Mouse (Mus musculus): ENCODE data around the gene Clcn1. TPM values are rescaled to one million over a fixed set of nuclear protein-coding genes. Genes with fewer than 3 reads are reported as not detected.

Gene Clcn1
- polyA plus RNA-seq, 1 experiment from 2014 or later, result 0.15 TPM

DNA sequence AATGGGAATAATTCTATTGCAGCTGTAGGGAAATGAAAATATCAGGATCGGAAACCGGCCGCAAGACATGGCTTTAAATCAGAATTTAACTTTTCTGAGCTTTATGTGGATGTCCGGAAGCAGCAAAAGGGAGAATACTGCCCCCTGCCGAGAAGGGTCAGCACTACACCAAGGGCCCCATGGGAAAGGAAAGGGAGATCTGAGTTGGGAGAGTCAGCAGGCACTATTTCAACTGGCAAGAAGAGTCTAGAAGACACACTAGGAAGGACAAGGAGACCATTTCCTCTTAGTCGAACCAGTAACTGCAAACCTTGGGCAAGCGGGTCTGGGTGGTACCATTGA is 38.8 kb downstream of the Clcn1 start:
- Histone ChIP-seq H3K36me3 (ENCODE audit: control insufficient read depth, insufficient read depth, low read length) (no peaks in the 10 kb centered on the region), H3K9ac (ENCODE audit: low read length) (peak overlapping the region; percentile 64), H3K4me2 (ENCODE audit: low read depth, low read length) (peak overlapping the region; percentile 99), H3K4me1 (replicated peaks; ENCODE audit: control insufficient read depth, insufficient read depth, low read length) (peaks cover 10% of the 10 kb centered on the region), H3K27me3 (ENCODE audit: control insufficient read depth, insufficient read depth, low read depth, low read length) (peaks cover 37% of the 10 kb centered on the region), H3K27ac (ENCODE audit: low read length) (no peak overlapping the region), H3K9me3 (ENCODE audit: control insufficient read depth, low read length) (no peaks in the 10 kb centered on the region), H3K4me3 (ENCODE audit: low read length) (peak overlapping the region; percentile 64)
- peak; percentile 35 for ATAC-seq (ENCODE audit: low read depth)
- 2% methylated on average over 7 of the region's 7 CpGs for WGBS

DNA sequence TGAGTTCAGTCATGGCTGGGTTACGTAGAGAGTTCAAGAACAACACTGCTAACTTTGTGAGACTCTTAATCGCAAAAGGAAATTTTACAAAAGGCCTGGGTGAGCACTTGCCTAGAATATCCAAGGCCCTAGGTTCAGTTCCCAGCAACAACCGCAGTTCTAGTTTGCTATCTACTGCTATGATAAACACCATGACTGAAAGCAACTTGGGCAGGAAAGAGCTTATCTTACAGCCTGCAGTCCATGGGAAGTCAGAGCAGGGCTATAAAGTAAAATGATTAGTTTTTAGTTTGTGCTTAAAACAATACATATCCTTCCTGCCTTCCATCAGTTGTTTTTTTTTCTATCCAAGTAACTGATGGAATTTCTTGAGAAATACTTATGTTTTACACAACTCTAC is 40.0 kb downstream of the Clcn1 start:
- whole genome bisulfite sequencing, result 81% methylated on average over 3 of the region's 3 CpGs
- Histone ChIP-seq H3K9ac (ENCODE audit: low read length) (no peak overlapping the region), H3K27me3 (ENCODE audit: control insufficient read depth, insufficient read depth, low read depth, low read length) (peaks cover 35% of the 10 kb centered on the region), H3K4me2 (ENCODE audit: low read depth, low read length) (no peak overlapping the region), H3K4me1 (replicated peaks; ENCODE audit: control insufficient read depth, insufficient read depth, low read length) (peaks cover 10% of the 10 kb centered on the region), H3K27ac (ENCODE audit: low read length) (no peak overlapping the region), H3K36me3 (ENCODE audit: control insufficient read depth, insufficient read depth, low read length) (no peaks in the 10 kb centered on the region), H3K9me3 (ENCODE audit: control insufficient read depth, low read length) (no peaks in the 10 kb centered on the region), H3K4me3 (ENCODE audit: low read length) (no peak overlapping the region)
- no peak for ATAC-seq (ENCODE audit: low read depth)

DNA sequence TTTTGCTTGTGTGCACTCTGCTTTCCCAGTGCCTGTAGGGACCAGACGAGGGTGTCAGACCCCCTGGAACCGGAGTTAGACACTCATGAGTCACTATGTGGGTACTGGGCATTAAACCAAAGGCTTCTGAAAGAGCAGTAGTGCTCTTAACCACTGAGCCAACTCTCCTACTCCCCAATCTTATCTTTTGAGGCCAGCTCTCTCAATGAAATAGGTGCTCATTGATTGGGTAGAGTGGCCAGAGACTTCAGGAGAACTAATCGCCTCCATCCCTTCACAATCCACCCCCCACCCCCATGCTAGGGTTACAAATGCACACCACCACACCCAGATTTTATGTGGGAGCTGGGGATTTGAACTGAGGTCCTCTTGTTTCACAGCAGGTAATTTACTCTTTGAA is 42.3 kb downstream of the Clcn1 start:
- no peak overlapping the region for H3K4me3 ChIP-seq (ENCODE audit: low read length)
- no peak overlapping the region for H3K27ac ChIP-seq (ENCODE audit: low read length)
- H3K4me1 ChIP-seq (replicated peaks; ENCODE audit: control insufficient read depth, insufficient read depth, low read length), result peaks cover 7% of the 10 kb centered on the region
- H3K27me3 ChIP-seq (ENCODE audit: control insufficient read depth, insufficient read depth, low read depth, low read length), result peaks cover 14% of the 10 kb centered on the region
- no peak overlapping the region for H3K4me2 ChIP-seq (ENCODE audit: low read depth, low read length)
- no peaks in the 10 kb centered on the region for H3K36me3 ChIP-seq (ENCODE audit: control insufficient read depth, insufficient read depth, low read length)
- no peak overlapping the region for H3K9ac ChIP-seq (ENCODE audit: low read length)
- no peak for ATAC-seq (ENCODE audit: low read depth)
- 69% methylated on average over 3 of the region's 3 CpGs for WGBS
- no peaks in the 10 kb centered on the region for H3K9me3 ChIP-seq (ENCODE audit: control insufficient read depth, low read length)

DNA sequence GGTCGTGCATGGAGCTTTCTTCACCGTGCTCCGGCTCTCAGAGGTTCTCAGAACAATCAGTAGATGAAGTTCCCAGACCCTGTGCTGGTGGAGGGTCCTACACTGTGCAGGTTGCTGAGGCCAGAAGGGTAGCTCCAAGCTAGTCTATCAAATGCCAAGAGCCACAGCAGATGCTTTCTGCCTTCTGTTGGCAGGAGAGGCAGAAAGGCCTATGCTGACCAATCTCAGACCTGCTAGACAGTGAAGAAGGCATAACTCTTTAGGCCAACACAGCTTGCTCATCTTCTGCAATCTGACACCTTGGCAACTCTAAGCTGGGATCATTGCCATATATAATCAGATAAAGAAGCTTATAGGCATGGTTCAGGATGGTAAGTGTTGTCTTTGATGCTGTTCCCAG is 43.7 kb downstream of the Clcn1 start:
- Histone ChIP-seq H3K4me1 (replicated peaks; ENCODE audit: control insufficient read depth, insufficient read depth, low read length) (no peaks in the 10 kb centered on the region), H3K27ac (ENCODE audit: low read length) (no peak overlapping the region), H3K9me3 (ENCODE audit: control insufficient read depth, low read length) (no peaks in the 10 kb centered on the region), H3K27me3 (ENCODE audit: control insufficient read depth, insufficient read depth, low read depth, low read length) (no peaks in the 10 kb centered on the region), H3K9ac (ENCODE audit: low read length) (no peak overlapping the region), H3K4me3 (ENCODE audit: low read length) (no peak overlapping the region), H3K36me3 (ENCODE audit: control insufficient read depth, insufficient read depth, low read length) (no peaks in the 10 kb centered on the region), H3K4me2 (ENCODE audit: low read depth, low read length) (no peak overlapping the region)
- 77% methylated on average over 3 of the region's 3 CpGs for WGBS
- no peak for ATAC-seq (ENCODE audit: low read depth)

DNA sequence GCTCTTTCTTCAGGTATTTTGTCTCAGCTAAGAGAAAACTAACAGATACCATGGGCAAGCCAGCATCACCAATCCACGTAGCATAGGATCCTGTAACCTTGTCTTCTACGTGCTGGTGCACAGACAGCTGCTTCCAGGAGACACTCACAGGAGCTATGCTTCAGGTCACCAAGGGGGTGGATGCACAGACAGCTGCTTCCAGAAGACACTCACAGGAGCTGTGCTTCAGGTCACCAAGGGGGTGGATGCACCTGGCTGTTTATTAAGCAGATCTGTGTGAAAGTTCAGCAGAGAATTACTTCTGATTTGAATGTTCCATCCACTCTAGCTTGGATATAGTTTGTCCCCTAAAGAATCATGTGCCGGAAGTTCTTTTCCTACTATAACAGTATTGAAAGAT is 44.5 kb downstream of the Clcn1 start:
- Histone ChIP-seq H3K4me1 (replicated peaks; ENCODE audit: control insufficient read depth, insufficient read depth, low read length) (no peaks in the 10 kb centered on the region), H3K36me3 (ENCODE audit: control insufficient read depth, insufficient read depth, low read length) (no peaks in the 10 kb centered on the region), H3K27me3 (ENCODE audit: control insufficient read depth, insufficient read depth, low read depth, low read length) (no peaks in the 10 kb centered on the region), H3K9me3 (ENCODE audit: control insufficient read depth, low read length) (no peaks in the 10 kb centered on the region), H3K27ac (ENCODE audit: low read length) (no peak overlapping the region), H3K9ac (ENCODE audit: low read length) (no peak overlapping the region), H3K4me2 (ENCODE audit: low read depth, low read length) (no peak overlapping the region), H3K4me3 (ENCODE audit: low read length) (no peak overlapping the region)
- WGBS, result 86% methylated on average over 3 of the region's 3 CpGs
- no peak for ATAC-seq (ENCODE audit: low read depth)

DNA sequence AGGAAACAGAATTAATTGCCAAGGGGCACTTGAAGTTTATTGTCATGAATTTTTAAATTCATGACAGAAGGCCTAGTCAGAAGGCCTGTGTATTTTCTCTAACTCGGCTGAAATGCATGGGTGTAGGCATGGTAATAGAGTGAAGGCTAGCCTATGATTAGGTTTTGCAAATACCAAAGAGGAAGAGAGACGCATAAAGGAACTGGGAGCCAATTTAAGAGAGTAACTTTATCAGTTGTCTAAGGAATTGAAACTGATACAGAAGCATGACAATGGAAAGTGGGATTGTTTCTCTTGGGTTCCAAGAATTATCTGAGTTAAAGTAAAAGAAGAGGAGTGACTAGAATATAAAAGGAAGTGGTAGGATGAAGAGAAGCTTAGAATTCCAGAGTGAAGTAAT is 52.7 kb downstream of the Clcn1 start:
- Histone ChIP-seq H3K4me1 (replicated peaks; ENCODE audit: control insufficient read depth, insufficient read depth, low read length) (no peaks in the 10 kb centered on the region), H3K9ac (ENCODE audit: low read length) (no peak overlapping the region), H3K36me3 (ENCODE audit: control insufficient read depth, insufficient read depth, low read length) (no peaks in the 10 kb centered on the region), H3K27ac (ENCODE audit: low read length) (no peak overlapping the region), H3K9me3 (ENCODE audit: control insufficient read depth, low read length) (no peaks in the 10 kb centered on the region), H3K27me3 (ENCODE audit: control insufficient read depth, insufficient read depth, low read depth, low read length) (no peaks in the 10 kb centered on the region), H3K4me3 (ENCODE audit: low read length) (no peak overlapping the region), H3K4me2 (ENCODE audit: low read depth, low read length) (no peak overlapping the region)
- ATAC-seq (ENCODE audit: low read depth), result no peak
- WGBS, result 70% methylated on average over 2 of the region's 2 CpGs

DNA sequence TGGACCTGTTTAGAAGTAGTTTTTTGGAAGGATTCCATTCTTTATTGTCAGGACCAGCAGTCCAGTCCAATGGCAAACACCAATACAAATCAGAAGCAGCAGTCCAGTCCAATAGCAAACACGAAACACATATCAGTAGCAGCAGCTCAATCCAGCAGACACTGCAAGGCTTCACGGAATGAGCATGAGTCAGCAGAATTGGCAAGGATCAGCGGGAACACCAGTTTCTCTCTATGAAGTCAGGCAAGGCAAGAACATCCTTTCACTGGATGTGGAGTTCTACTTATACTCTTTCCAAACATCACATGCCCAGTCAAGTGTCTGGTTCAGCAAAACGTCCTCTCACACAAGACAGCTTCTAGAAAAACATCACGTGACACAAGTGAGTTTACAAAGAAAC is 53.5 kb downstream of the Clcn1 start:
- Histone ChIP-seq H3K4me3 (ENCODE audit: low read length) (no peak overlapping the region), H3K9me3 (ENCODE audit: control insufficient read depth, low read length) (no peaks in the 10 kb centered on the region), H3K36me3 (ENCODE audit: control insufficient read depth, insufficient read depth, low read length) (no peaks in the 10 kb centered on the region), H3K4me2 (ENCODE audit: low read depth, low read length) (no peak overlapping the region), H3K4me1 (replicated peaks; ENCODE audit: control insufficient read depth, insufficient read depth, low read length) (no peaks in the 10 kb centered on the region), H3K27ac (ENCODE audit: low read length) (no peak overlapping the region), H3K9ac (ENCODE audit: low read length) (no peak overlapping the region), H3K27me3 (ENCODE audit: control insufficient read depth, insufficient read depth, low read depth, low read length) (no peaks in the 10 kb centered on the region)
- ATAC-seq (ENCODE audit: low read depth), result no peak
- 64% methylated on average over 5 of the region's 5 CpGs for WGBS

DNA sequence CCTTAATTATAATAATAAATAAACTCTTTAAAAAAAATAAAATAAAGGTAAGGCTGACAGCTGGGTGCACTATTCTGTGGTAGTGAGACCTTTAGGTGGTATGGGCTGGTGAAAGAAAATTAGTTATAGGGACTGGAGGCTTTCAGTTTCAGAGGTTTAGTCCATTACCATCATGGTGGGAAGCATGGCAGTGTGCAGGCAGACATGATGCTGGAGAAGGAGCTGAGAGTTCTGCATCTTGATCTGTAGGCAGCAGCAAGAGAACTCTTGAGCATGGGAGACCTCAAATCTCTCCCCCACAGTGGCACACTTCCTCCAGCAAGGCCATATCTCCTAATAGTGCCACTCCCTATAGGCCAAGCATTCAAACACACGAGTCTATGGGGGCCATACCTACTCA is 55.7 kb downstream of the Clcn1 start:
- Histone ChIP-seq H3K4me3 (ENCODE audit: low read length) (no peak overlapping the region), H3K9me3 (ENCODE audit: control insufficient read depth, low read length) (no peaks in the 10 kb centered on the region), H3K36me3 (ENCODE audit: control insufficient read depth, insufficient read depth, low read length) (no peaks in the 10 kb centered on the region), H3K27ac (ENCODE audit: low read length) (no peak overlapping the region), H3K4me1 (replicated peaks; ENCODE audit: control insufficient read depth, insufficient read depth, low read length) (no peaks in the 10 kb centered on the region), H3K4me2 (ENCODE audit: low read depth, low read length) (no peak overlapping the region), H3K27me3 (ENCODE audit: control insufficient read depth, insufficient read depth, low read depth, low read length) (no peaks in the 10 kb centered on the region), H3K9ac (ENCODE audit: low read length) (no peak overlapping the region)
- ATAC-seq (ENCODE audit: low read depth), result no peak
- WGBS, result 62% methylated on average over 1 of the region's 1 CpGs

DNA sequence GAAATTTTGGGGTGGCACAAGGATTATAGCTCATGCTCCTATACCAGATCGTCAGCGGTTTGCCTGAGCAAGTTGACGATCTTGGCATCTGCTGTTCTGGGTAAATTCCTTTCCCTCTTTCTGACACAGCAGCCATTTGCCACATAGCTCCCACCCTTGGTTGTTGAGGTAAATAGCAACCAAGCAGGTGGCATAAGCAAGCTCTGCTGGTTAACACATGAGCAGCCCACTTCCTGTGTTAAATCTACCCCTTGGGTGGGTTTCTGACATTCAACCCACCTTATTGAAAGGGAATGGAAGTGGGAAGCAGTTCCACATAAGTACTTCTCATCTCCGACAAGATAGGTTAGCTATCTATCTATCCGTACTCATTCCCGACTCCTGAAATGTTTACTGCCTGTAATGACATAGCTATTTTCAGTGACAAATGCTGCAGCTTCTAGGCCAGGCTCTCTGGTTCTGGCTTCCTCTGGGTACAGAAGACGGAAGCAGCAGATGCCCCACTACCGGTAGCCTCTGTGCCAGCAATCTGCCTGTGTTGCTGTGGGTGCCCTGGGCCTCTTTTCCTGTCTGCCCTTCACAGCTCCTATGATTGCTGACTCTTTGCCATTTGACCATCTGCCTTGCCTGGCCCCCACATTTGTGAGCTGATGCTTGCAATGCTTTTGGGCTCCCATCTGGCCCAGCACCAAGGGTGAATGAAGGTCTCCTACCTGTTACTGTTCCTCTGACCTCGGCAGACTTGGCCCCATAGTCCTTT is 57.1 kb downstream of the Clcn1 start:
- WGBS, result 71% methylated on average over 9 of the region's 9 CpGs
- H3K9ac ChIP-seq (ENCODE audit: low read length), result no peak overlapping the region
- H3K4me1 ChIP-seq (replicated peaks; ENCODE audit: control insufficient read depth, insufficient read depth, low read length), result peaks cover 2% of the 10 kb centered on the region
- no peak for ATAC-seq (ENCODE audit: low read depth)
- H3K36me3 ChIP-seq (ENCODE audit: control insufficient read depth, insufficient read depth, low read length), result no peaks in the 10 kb centered on the region
- H3K4me3 ChIP-seq (ENCODE audit: low read length), result no peak overlapping the region
- no peaks in the 10 kb centered on the region for H3K9me3 ChIP-seq (ENCODE audit: control insufficient read depth, low read length)
- H3K4me2 ChIP-seq (ENCODE audit: low read depth, low read length), result no peak overlapping the region
- no peak overlapping the region for H3K27ac ChIP-seq (ENCODE audit: low read length)
- H3K27me3 ChIP-seq (ENCODE audit: control insufficient read depth, insufficient read depth, low read depth, low read length), result no peaks in the 10 kb centered on the region

DNA sequence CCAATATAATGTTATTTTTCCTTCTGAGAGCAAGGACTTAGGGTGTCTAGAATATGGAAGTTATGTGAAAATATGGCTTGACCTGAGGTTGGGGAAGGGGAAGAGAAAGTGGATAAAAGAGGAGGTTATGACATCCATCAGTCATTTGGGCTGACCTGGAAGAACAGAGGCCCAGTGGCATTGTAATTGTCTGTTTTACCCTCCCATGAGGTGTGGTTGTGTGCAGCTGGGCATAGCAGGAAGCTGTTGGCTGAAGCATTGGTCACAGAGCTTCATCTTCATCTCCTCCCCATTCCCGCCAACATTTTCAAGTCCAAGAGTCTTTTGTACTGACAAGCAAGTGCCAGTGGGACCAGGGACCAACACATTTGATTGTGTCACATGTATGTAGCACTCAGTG is 57.8 kb downstream of the Clcn1 start:
- Histone ChIP-seq H3K9me3 (ENCODE audit: control insufficient read depth, low read length) (no peaks in the 10 kb centered on the region), H3K4me2 (ENCODE audit: low read depth, low read length) (no peak overlapping the region), H3K27ac (ENCODE audit: low read length) (no peak overlapping the region), H3K4me3 (ENCODE audit: low read length) (no peak overlapping the region), H3K36me3 (ENCODE audit: control insufficient read depth, insufficient read depth, low read length) (no peaks in the 10 kb centered on the region), H3K9ac (ENCODE audit: low read length) (no peak overlapping the region), H3K27me3 (ENCODE audit: control insufficient read depth, insufficient read depth, low read depth, low read length) (no peaks in the 10 kb centered on the region), H3K4me1 (replicated peaks; ENCODE audit: control insufficient read depth, insufficient read depth, low read length) (peaks cover 5% of the 10 kb centered on the region)
- ATAC-seq (ENCODE audit: low read depth), result no peak
- WGBS, result 74% methylated on average over 1 of the region's 1 CpGs

All from lung, embryonic 16.5 days (tissue).